Mouse (Mus musculus) liver, embryonic 14.5 days (tissue): ENCODE results near the gene N4bp2l1.

Experiments
- CTCF ChIP-seq: IDR thresholded peaks from 2 replicates; pipeline ENCODE4 v1.5.1; 2016; ENCODE audit warnings: antibody characterized with exemption, low read depth, control low read depth
- EP300 ChIP-seq: IDR thresholded peaks from 2 replicates; pipeline ENCODE4 v1.6.1; 2016; ENCODE audit warnings: antibody characterized with exemption, low read depth

GRCm38 (mm10) chr5:150598202-150599119 lies 1.5 kb upstream of the N4bp2l1 start:
- TF ChIP-seq CTCF (no peak), EP300 (no peak)
